Mouse (Mus musculus) kidney, embryonic 15.5 days (tissue): ENCODE results near the gene Myo6. TPM values are rescaled to one million over a fixed set of nuclear protein-coding genes. Genes with fewer than 3 reads are reported as not detected.
A peak's percentile ranks its signal among the peaks of the same experiment; 100 is the strongest.

ENCODE experiments used
- ATAC-seq: fragments of 200-750 bp; cut with Nextera tagmentation; replicated peaks from 2 replicates; pipeline ENCODE4 v1.8.0; 2017; ENCODE audit warnings: moderate TSS enrichment; ENCODE audit not compliant: low FRiP score
- H3K27ac ChIP-seq: fragments of 300-500 bp; sonication (generic); 2 replicates; pipeline ENCODE4 v1.5.1; 2015; ENCODE audit warnings: mild to moderate bottlenecking, inconsistent platforms
- H3K27me3 ChIP-seq: fragments of 300-500 bp; sonication (generic); 2 replicates; pipeline ENCODE4 v1.6.1; 2015; ENCODE audit warnings: inconsistent platforms
- H3K36me3 ChIP-seq: fragments of 300-500 bp; sonication (generic); 2 replicates; pipeline ENCODE4 v1.6.1; 2015; ENCODE audit warnings: inconsistent platforms
- H3K4me1 ChIP-seq: fragments of 300-500 bp; sonication (generic); 2 replicates; pipeline ENCODE4 v1.6.1; 2015; ENCODE audit warnings: inconsistent platforms
- H3K4me2 ChIP-seq: fragments of 300-500 bp; sonication (generic); 2 replicates; pipeline ENCODE4 v1.6.1; 2015; ENCODE audit warnings: moderate library complexity, mild to moderate bottlenecking, inconsistent platforms
- H3K4me3 ChIP-seq: fragments of 300-500 bp; sonication (generic); replicated peaks from 2 replicates; pipeline ENCODE4 v1.5.1; 2015; ENCODE audit warnings: mild to moderate bottlenecking, inconsistent platforms
- H3K9ac ChIP-seq: fragments of 300-500 bp; sonication (generic); 2 replicates; pipeline ENCODE4 v1.6.1; 2015; ENCODE audit warnings: mild to moderate bottlenecking, inconsistent platforms
- H3K9me3 ChIP-seq: fragments of 300-500 bp; sonication (generic); replicated peaks from 2 replicates; pipeline ENCODE4 v1.6.1; 2016; ENCODE audit warnings: inconsistent platforms
- WGBS: fragments of 180-500 bp; shearing (Covaris S2); methylation state at CpG from one replicate; pipeline ENCODE4 v1.1.7; 2015; ENCODE audit warnings: mixed read lengths; 5-methylcytosine and 5-hydroxymethylcytosine counted together
- polyA plus RNA-seq: library from polyadenylated mRNA; unstranded; fragments of >200 nt; fragmentation: Nextera tagmentation; extraction: Ambion mirVana; gene quantifications from 2 replicates; pipeline ENCODE4 v1.2.1, GENCODE M21; 2015

Myo6 gene
- polyA plus RNA-seq, 1 experiment from 2014 or later = 54.0 TPM

DNA sequence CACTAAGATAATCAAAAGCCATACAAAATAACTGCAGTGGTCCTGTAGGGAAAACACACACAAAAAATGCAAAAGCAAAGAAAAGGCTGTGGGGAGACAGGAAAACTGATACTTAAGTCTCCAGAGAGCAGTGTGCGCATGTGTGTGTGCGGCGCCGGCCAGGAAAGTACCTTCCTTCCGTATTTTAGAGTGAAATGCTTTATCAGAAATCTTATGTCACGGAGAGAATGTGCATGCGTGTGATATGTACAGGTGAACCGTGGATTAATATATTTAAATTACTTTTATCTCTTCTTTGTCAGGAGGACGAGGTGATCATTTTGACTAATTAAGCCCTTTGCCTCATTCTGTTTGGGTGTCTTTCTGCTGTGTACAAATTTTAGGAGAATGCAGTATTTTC is 88.4 kb downstream of the Myo6 start:
- Histone ChIP-seq H3K9me3 (no peaks in the 10 kb centered on the region), H3K4me3 (no peak overlapping the region), H3K4me2 (no peak overlapping the region), H3K27ac (no peak overlapping the region), H3K4me1 (no peaks in the 10 kb centered on the region), H3K9ac (no peak overlapping the region), H3K36me3 (0 out of 2 replicates have a peak, but pooled peaks cover 3% of the 10 kb centered on the region), H3K27me3 (no peaks in the 10 kb centered on the region)
- no peak for ATAC-seq
- 92% methylated on average over 9 of the region's 9 CpGs for WGBS

DNA sequence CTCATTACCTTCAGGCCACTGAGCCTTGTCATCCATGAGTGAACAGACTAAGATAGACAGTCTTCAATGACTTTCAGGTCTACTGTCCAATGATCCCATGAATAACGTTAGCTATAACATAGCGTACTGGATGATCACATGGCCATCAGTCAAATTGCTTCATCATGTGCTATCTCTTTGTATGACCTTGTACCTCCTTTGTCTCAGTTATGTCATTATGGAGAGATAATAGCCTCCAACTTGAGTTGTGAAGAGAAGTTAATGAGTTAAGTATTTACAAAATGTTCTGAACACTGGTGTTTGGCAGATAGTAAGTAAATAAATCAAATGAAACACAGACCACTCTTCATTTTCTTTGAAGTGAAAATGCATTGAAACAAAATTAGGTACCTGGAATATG is 91.7 kb downstream of the Myo6 start:
- H3K4me3 ChIP-seq = no peak overlapping the region
- no peak overlapping the region for H3K9ac ChIP-seq
- no peaks in the 10 kb centered on the region for H3K9me3 ChIP-seq
- 0 out of 2 replicates have a peak, but pooled peaks cover 3% of the 10 kb centered on the region for H3K36me3 ChIP-seq
- H3K27ac ChIP-seq = no peak overlapping the region
- no peak overlapping the region for H3K4me2 ChIP-seq
- H3K27me3 ChIP-seq = no peaks in the 10 kb centered on the region
- no peaks in the 10 kb centered on the region for H3K4me1 ChIP-seq
- WGBS = 87% methylated on average over 2 of the region's 2 CpGs
- ATAC-seq = no peak

DNA sequence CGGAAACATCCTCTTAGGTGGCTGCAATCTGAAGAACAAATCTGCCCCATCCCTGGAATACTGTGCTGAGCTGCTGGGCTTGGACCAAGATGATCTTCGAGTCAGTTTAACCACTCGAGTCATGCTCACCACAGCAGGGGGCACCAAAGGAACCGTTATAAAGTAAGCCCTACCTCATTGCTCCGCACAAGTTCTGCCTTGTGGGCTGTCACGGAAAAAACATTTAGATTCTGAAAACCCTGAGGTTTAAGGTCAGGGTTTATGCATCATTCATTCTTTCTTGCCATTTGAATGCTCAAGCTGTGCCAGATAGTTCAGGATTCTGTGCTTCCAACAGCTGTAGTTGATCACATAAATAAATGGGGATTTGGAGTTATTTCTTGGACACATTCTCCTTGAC is 93.6 kb downstream of the Myo6 start:
- H3K4me3 ChIP-seq = no peak overlapping the region
- H3K4me2 ChIP-seq = no peak overlapping the region
- H3K9ac ChIP-seq = no peak overlapping the region
- H3K27ac ChIP-seq = no peak overlapping the region
- peaks cover 9% of the 10 kb centered on the region for H3K4me1 ChIP-seq
- H3K36me3 ChIP-seq = 0 out of 2 replicates have a peak, but pooled peaks cover 5% of the 10 kb centered on the region
- no peaks in the 10 kb centered on the region for H3K27me3 ChIP-seq
- peak; percentile 69 for ATAC-seq
- no peaks in the 10 kb centered on the region for H3K9me3 ChIP-seq
- WGBS = 46% methylated on average over 6 of the region's 6 CpGs

DNA sequence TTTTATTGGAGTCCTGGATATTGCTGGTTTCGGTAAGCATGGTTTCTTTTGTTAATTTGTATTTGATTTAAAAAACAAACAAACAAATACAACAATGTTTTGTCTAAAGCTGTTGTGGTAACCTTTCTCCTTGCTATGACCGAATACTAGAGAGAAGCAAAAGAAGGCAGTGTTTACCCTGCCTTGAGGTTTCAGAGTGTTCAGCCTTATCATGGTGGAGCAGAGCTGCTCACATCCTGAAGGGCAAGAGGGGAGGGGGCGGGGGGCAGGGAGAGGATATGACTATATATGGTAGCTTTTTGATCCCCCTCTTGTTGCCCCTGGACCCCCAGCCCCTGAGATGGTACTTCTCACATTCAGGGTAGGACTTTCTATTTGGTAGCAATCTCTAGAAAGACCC is 96.1 kb downstream of the Myo6 start:
- Histone ChIP-seq H3K27ac (no peak overlapping the region), H3K9me3 (no peaks in the 10 kb centered on the region), H3K9ac (no peak overlapping the region), H3K36me3 (peaks cover 21% of the 10 kb centered on the region), H3K4me1 (peaks cover 9% of the 10 kb centered on the region), H3K4me3 (no peak overlapping the region), H3K27me3 (no peaks in the 10 kb centered on the region), H3K4me2 (no peak overlapping the region)
- 75% methylated on average over 3 of the region's 3 CpGs for WGBS
- no peak for ATAC-seq

DNA sequence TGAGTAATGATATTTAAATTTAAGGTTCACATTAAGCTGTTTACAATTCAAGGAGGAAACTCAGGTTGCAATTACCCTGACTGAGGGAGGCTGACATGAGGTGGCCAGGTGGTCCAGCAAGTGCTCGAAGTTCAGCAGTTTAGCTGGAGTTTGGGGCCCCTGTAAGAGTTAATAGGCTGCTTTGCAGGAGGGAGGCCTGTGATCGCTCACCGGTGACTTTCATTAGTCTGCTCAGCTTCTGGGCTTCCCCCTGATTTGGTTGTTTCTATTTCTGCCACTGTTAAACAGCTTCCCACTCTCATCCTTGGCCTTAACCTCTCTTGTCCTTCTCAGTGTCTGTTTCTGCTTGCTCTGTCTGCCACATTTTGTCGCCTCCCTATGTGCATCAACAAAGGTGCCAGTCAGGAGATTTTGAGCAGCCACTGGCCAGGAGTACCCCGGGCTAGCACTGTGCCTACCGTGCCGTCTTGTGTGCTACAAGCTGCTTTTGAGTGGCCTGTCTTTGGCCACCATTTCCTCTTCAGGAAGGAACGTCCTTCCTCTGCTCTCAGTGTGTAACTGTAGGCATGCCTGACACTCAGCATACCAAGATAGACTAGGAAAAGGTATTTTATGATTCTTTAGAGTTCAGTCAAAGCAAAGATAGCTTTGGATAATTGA is 97.7 kb downstream of the Myo6 start:
- Histone ChIP-seq H3K9ac (no peak overlapping the region), H3K9me3 (no peaks in the 10 kb centered on the region), H3K4me1 (peaks cover 9% of the 10 kb centered on the region), H3K4me2 (no peak overlapping the region), H3K36me3 (peaks cover 27% of the 10 kb centered on the region), H3K4me3 (no peak overlapping the region), H3K27ac (no peak overlapping the region), H3K27me3 (no peaks in the 10 kb centered on the region)
- WGBS = 36% methylated on average over 8 of the region's 8 CpGs
- ATAC-seq = 0 out of 2 replicates have a peak, but pooled peaks have one; percentile 26

GRCm38 (mm10) chr9:80266086-80266485 is 101.3 kb downstream of the Myo6 start:
- H3K27me3 ChIP-seq = no peaks in the 10 kb centered on the region
- peaks cover 9% of the 10 kb centered on the region for H3K4me1 ChIP-seq
- no peak for ATAC-seq
- H3K4me3 ChIP-seq = no peak overlapping the region
- peaks cover 40% of the 10 kb centered on the region for H3K36me3 ChIP-seq
- no peak overlapping the region for H3K9ac ChIP-seq
- WGBS = 90% methylated on average over 7 of the region's 7 CpGs
- no peak overlapping the region for H3K27ac ChIP-seq
- H3K9me3 ChIP-seq = no peaks in the 10 kb centered on the region
- H3K4me2 ChIP-seq = no peak overlapping the region

DNA sequence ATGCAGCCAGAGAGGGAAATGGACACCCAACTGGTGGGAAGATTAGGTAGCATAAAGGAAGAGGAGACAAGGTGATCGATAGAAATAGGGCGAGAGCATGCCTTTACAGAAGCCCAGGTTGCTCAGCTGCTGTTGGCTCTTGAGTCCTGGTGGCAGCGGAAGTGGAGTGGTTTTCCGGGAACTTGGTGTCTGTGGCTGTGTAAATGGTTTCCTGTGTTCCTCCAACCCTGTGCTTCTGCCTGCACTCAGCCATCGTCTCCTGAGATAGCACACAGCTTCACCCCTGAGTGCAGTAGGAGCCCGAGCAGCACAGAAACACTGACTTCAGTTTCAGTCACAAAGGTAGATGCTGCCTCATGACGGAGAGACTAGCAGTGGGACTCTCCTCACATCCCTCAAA is 101.7 kb downstream of the Myo6 start:
- H3K4me2 ChIP-seq = no peak overlapping the region
- no peaks in the 10 kb centered on the region for H3K27me3 ChIP-seq
- H3K9ac ChIP-seq = no peak overlapping the region
- ATAC-seq = no peak
- WGBS = 83% methylated on average over 7 of the region's 7 CpGs
- peaks cover 40% of the 10 kb centered on the region for H3K36me3 ChIP-seq
- no peak overlapping the region for H3K27ac ChIP-seq
- H3K4me1 ChIP-seq = peaks cover 9% of the 10 kb centered on the region
- H3K9me3 ChIP-seq = no peaks in the 10 kb centered on the region
- no peak overlapping the region for H3K4me3 ChIP-seq

DNA sequence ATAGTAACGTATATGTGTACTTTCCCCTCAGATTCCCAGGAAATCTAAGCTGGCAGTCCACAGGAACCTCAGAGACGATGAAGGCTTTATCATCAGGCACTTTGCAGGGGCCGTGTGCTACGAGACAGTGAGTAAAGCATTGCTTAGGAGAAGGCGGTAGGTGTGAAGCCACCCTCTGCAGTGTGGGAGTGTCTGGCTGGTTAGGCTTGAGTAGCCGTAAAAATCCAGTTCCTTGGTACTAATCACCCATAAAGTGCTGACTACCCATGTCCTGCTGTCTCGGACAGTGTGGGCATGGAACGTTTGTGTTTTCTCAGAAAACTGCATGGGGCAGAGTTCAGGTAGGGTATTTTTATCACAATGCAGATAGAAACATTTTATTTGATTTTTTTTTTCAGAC is 104.8 kb downstream of the Myo6 start:
- Histone ChIP-seq H3K4me1 (no peaks in the 10 kb centered on the region), H3K27me3 (no peaks in the 10 kb centered on the region), H3K36me3 (peaks cover 42% of the 10 kb centered on the region), H3K4me2 (no peak overlapping the region), H3K27ac (no peak overlapping the region), H3K9ac (no peak overlapping the region), H3K9me3 (no peaks in the 10 kb centered on the region), H3K4me3 (no peak overlapping the region)
- ATAC-seq = peak; percentile 91
- WGBS = 23% methylated on average over 8 of the region's 8 CpGs

DNA sequence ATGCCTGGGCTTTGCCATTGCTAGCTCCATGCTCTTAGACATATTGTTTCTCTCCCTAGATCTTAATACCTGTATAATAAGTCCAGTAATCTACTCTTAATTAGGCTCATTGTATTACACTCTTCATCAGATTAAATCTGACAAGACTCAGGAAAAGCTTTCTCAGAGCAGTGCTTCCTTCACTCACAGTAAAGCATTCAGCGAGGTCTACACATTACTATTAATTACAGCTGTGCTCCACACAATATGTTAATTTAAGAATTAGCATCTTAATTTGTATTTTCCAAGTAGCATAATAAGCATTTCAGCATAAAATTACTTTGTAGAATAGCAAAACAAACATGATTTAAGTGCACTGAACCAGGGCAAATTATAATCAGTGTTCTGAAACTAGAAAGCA is 108.1 kb downstream of the Myo6 start:
- H3K9ac ChIP-seq = no peak overlapping the region
- no peak for ATAC-seq
- WGBS = 90% methylated on average over 1 of the region's 1 CpGs
- H3K4me3 ChIP-seq = no peak overlapping the region
- H3K36me3 ChIP-seq = peaks cover 46% of the 10 kb centered on the region
- no peak overlapping the region for H3K27ac ChIP-seq
- H3K4me2 ChIP-seq = no peak overlapping the region
- H3K9me3 ChIP-seq = no peaks in the 10 kb centered on the region
- H3K27me3 ChIP-seq = no peaks in the 10 kb centered on the region
- no peaks in the 10 kb centered on the region for H3K4me1 ChIP-seq

GRCm38 (mm10) chr9:80275053-80275771 is 110.4 kb downstream of the Myo6 start:
- H3K9ac ChIP-seq = no peak overlapping the region
- ATAC-seq = no peak; the same call in 1 of the 2 replicates

GRCm38 (mm10) chr9:80275772-80276134 is 110.9 kb downstream of the Myo6 start:
- ATAC-seq = no peak
- 71% methylated on average over 1 of the region's 1 CpGs for WGBS

More at GRCm38 (mm10) chr9:80275053-80275771, 110.4 kb downstream of the Myo6 start:
- peaks cover 45% of the 10 kb centered on the region for H3K36me3 ChIP-seq
- no peaks in the 10 kb centered on the region for H3K4me1 ChIP-seq
- H3K9me3 ChIP-seq = no peaks in the 10 kb centered on the region
- no peak overlapping the region for H3K4me2 ChIP-seq
- H3K27me3 ChIP-seq = no peaks in the 10 kb centered on the region
- H3K27ac ChIP-seq = no peak overlapping the region
- H3K4me3 ChIP-seq = no peak overlapping the region
- WGBS = 80% methylated on average over 8 of the region's 8 CpGs

DNA sequence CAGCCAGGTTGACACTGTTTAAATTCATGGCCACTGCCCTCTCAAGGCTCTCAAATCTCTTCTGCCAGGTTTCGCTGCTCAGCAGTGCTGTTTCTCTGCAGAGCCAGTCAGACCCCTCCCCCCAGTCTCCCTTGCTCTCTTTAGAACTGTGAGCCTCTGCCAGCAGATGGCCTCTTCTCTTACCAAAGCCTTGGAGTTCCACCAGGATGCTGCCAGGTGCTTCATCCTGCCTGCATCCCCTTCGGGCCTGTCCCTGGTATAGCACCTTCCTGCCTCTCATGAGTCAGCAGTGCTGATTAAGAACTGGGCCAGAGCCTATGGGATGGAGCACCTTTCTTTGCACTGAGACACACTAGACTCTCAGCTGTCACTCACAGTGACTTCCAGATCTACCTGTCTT is 112.3 kb downstream of the Myo6 start:
- Histone ChIP-seq H3K4me2 (no peak overlapping the region), H3K9me3 (no peaks in the 10 kb centered on the region), H3K36me3 (peaks cover 47% of the 10 kb centered on the region), H3K27ac (no peak overlapping the region), H3K27me3 (no peaks in the 10 kb centered on the region), H3K9ac (no peak overlapping the region), H3K4me1 (no peaks in the 10 kb centered on the region), H3K4me3 (no peak overlapping the region)
- WGBS = 62% methylated on average over 2 of the region's 2 CpGs
- ATAC-seq = no peak

More at GRCm38 (mm10) chr9:80275772-80276134, 110.9 kb downstream of the Myo6 start:
- peaks cover 47% of the 10 kb centered on the region for H3K36me3 ChIP-seq
- H3K4me2 ChIP-seq = no peak overlapping the region
- no peaks in the 10 kb centered on the region for H3K9me3 ChIP-seq
- no peaks in the 10 kb centered on the region for H3K4me1 ChIP-seq
- no peak overlapping the region for H3K9ac ChIP-seq
- no peak overlapping the region for H3K4me3 ChIP-seq
- no peaks in the 10 kb centered on the region for H3K27me3 ChIP-seq
- H3K27ac ChIP-seq = no peak overlapping the region
